Mouse (Mus musculus) olfactory bulb, adult 2 months (tissue): Measurements from ENCODE around the gene Ipo8. TPM values are rescaled to one million over a fixed set of nuclear protein-coding genes. Genes with fewer than 3 reads are reported as not detected.

Source experiments
- H3K27ac ChIP-seq: fragments of 200-500 bp; 2 replicates; pipeline ENCODE4 v1.5.1; 2012; ENCODE audit warnings: low read depth, low read length; ENCODE audit not compliant: insufficient read depth
- H3K4me1 ChIP-seq: fragments of 200-500 bp; 2 replicates; pipeline ENCODE4 v1.6.1; 2012; ENCODE audit warnings: low read length; ENCODE audit not compliant: control insufficient read depth, insufficient read depth
- H3K4me3 ChIP-seq: fragments of 200-500 bp; 2 replicates; pipeline ENCODE4 v1.5.1; 2012; ENCODE audit warnings: mild to moderate bottlenecking, low read depth, low read length, moderate library complexity; ENCODE audit not compliant: insufficient read depth
- CTCF ChIP-seq: fragments of 200-500 bp; IDR thresholded peaks from 2 replicates; pipeline ENCODE4 v1.5.1; 2012; ENCODE audit warnings: low read depth, mild to moderate bottlenecking, low read length, moderate library complexity; ENCODE audit not compliant: insufficient read depth
- POLR2A ChIP-seq: fragments of 200-500 bp; IDR thresholded peaks from 2 replicates; pipeline ENCODE4 v1.6.1; 2012; ENCODE audit warnings: mild to moderate bottlenecking, low read depth, low read length, moderate library complexity; ENCODE audit not compliant: insufficient read depth
- WGBS: fragments of 180-500 bp; shearing (Covaris S2); methylation state at CpG from one replicate; pipeline ENCODE4 v1.1.7; 2018; 5-methylcytosine and 5-hydroxymethylcytosine counted together
- polyA plus RNA-seq: library from polyadenylated mRNA; stranded (reverse); fragments of >200 nt; gene quantifications from 2 replicates; pipeline ENCODE4 v1.2.4, GENCODE M21; 2012; ENCODE audit warnings: low replicate concordance; ENCODE audit not compliant: missing spikeins, insufficient read depth, insufficient read length

The Ipo8 gene
- polyA plus RNA-seq, 1 experiment: not detected

DNA sequence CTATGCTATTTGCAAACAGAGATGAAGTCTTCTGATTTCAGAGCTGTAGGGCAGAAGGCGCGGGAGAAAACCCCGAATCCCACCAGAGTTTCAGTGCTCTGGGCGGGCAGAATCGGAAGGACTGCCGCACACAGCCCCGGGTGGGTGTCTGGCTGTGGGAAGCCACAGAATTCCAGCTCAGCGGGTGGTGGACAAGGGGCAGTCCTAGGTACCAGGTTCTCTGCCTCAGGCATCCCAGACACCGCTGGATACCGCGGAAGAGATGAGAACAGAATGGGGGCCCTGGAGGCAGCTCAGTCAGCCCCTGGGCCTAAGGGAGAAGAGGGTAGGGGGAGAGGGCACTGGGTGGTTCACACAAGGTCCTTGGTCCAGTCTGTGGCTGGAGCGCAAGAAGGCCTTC lies 62.8 kb downstream of the Ipo8 start:
- no peak overlapping the region for H3K27ac ChIP-seq
- 89% methylated on average over 12 of the region's 12 CpGs for WGBS
- TF ChIP-seq CTCF (no peak), POLR2A (no peak)
- H3K4me3 ChIP-seq: no peak overlapping the region
- H3K4me1 ChIP-seq: no peaks in the 10 kb centered on the region

DNA sequence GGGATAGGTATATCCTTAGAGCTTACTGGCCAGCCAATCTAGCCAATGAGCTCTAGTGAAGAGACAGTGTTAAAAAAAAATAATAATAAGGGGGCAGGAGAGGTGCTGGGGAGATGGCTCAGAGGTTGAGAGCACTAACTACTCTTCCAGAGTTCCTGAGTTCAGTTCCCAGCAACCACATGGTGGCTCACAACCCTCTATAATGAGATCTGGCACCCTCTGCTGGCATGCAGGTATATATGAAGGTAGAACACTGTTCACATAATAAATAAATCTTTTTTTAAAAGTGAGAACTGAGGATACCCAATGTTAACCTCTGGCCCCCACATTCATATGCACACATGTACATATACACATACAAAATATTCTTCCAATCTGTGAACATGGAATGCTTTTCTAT lies 64.0 kb downstream of the Ipo8 start:
- Histone ChIP-seq H3K4me1 (no peaks in the 10 kb centered on the region), H3K27ac (no peak overlapping the region), H3K4me3 (no peak overlapping the region)
- TF ChIP-seq CTCF (no peak), POLR2A (no peak)

GRCm38 (mm10) chr6:148761967-148762712 lies 69.1 kb downstream of the Ipo8 start:
- TF ChIP-seq POLR2A (no peak), CTCF (no peak)
- Histone ChIP-seq H3K4me3 (no peak overlapping the region), H3K4me1 (no peaks in the 10 kb centered on the region), H3K27ac (no peak overlapping the region)
- 97% methylated on average over 3 of the region's 3 CpGs for WGBS

DNA sequence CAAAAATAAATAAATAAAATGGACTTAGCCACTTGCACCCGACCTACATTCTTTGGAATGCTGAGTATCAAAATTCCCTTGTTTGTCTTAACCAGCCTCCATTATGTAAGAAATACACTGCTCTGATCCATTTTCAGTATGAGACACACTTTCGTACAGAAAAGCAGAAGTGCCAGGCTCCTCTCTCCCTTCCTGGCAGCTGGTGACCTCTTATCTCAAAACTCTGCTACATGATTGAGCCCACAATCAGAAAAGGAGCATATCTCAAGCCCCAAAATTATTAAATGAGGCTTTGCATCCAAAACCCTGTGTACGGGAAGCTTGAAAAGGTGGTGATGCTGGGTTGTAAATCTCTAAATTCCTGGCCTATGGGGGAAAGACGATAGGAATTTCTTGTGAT lies 69.8 kb downstream of the Ipo8 start:
- WGBS: 86% methylated on average over 4 of the region's 4 CpGs
- no peak for TF ChIP-seq CTCF
- no peak for TF ChIP-seq POLR2A
- Histone ChIP-seq H3K4me3 (no peak overlapping the region), H3K27ac (no peak overlapping the region), H3K4me1 (no peaks in the 10 kb centered on the region)

- no peak overlapping the region for H3K4me3 ChIP-seq
- WGBS: 76% methylated on average over 1 of the region's 1 CpGs
- H3K4me1 ChIP-seq: no peaks in the 10 kb centered on the region
- H3K27ac ChIP-seq: no peak overlapping the region
- TF ChIP-seq POLR2A (no peak), CTCF (no peak)
Observed at GRCm38 (mm10) chr6:148756535-148756934, 74.7 kb downstream of the Ipo8 start.

GRCm38 (mm10) chr6:148751400-148751799 lies 79.9 kb downstream of the Ipo8 start:
- 61% methylated on average over 2 of the region's 2 CpGs for WGBS
- TF ChIP-seq POLR2A (no peak), CTCF (no peak)
- H3K27ac ChIP-seq: no peak overlapping the region
- H3K4me3 ChIP-seq: no peak overlapping the region
- H3K4me1 ChIP-seq: no peaks in the 10 kb centered on the region

DNA sequence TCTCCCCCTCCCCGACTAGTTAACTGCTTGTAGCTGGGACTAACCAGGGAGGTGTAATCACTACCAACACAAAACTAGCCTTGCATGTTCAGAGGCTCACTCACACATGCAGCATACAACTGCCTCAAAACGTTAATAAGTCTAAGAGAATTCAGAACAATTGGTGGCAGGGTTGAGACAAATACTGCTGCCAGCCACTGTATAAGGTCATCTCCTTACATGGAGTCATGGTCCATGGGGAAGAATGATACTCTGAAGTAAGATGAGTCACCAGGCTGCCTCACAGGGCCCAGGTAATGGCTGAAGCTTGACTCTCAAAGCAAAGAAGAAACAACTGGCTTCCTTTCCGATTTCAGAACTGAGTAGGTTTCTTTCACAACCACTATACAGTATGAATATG lies 81.1 kb downstream of the Ipo8 start:
- Histone ChIP-seq H3K27ac (no peak overlapping the region), H3K4me1 (no peaks in the 10 kb centered on the region), H3K4me3 (no peak overlapping the region)
- WGBS: 86% methylated on average over 3 of the region's 3 CpGs
- no peak for TF ChIP-seq POLR2A
- no peak for TF ChIP-seq CTCF

GRCm38 (mm10) chr6:148740521-148741226 lies 90.6 kb downstream of the Ipo8 start:
- TF ChIP-seq POLR2A (no peak), CTCF (no peak)
- H3K27ac ChIP-seq: 0 out of 2 replicates have a peak overlapping the region, but pooled peaks have one; percentile 56
- peaks cover 5% of the 10 kb centered on the region; the same call in 1 of the 2 replicates for H3K4me1 ChIP-seq
- WGBS: 44% methylated on average over 8 of the region's 8 CpGs
- H3K4me3 ChIP-seq: no peak overlapping the region

GRCm38 (mm10) chr6:148736390-148736789 lies 94.9 kb downstream of the Ipo8 start:
- no peak for TF ChIP-seq CTCF
- Histone ChIP-seq H3K27ac (no peak overlapping the region), H3K4me1 (peaks cover 5% of the 10 kb centered on the region; the same call in 1 of the 2 replicates), H3K4me3 (no peak overlapping the region)
- WGBS: 98% methylated on average over 1 of the region's 1 CpGs
